In the genomic region with DNA sequence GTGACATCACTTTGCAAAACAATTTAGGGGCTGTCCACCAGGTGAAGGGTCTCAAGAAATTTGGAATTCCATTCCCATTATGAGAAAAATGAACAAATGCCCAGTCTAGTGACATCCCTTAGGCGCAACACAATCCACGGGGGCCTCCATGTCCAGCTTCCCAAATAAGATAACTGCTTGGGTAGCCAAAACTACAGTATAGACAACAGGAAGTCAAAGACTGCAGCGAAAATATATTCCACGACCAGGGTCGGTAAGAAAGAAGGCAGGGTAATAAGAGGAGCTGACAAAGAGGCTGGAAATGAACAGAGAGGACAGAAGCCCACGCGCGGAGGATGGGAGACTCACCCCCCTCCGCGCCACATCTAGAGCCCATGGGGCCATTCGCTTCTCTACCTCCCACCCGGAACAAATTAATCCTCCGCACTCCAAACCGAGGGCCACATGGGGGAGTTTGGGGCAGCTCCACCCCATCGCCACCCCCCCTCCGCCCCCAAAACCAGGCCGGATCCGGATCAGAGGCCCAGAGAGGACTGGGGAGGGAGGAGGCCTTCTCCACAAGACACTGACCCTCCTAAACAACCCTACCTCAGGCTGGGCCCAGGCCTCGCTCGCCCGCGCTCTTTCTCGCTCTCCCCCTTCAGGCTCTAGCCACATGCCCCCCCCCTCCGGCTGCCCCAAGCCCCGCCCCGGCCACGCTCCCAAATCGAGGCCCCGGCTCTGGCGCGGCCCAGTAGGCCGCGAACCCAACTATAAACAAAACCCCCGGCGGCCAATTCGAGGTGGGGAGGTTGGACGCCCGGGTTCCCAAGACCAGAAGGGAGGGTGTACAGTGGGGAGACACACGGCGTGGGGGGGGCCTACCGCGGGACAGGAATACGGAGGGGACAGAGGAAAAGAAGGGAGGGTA, we compare ENCODE assay signal across 7 mouse cellular contexts. TPM values are rescaled to one million over a fixed set of nuclear protein-coding genes. Genes with fewer than 3 reads are reported as not detected.
A peak's percentile ranks its signal among the peaks of the same experiment; 100 is the strongest.
DNase-seq lines count a peak whose midpoint lies in the region; ATAC-seq and TF ChIP-seq lines count a peak whose summit lies in the region.

4933434E20Rik (plus strand) TSS at position 196 of the 910 bp plus-strand sequence.

- POLR2A ChIA-PET in Patski (lab: Charles Lee): interaction anchor here (1.2 kb wide), 1 partner anchor 53 kb away, joined by 4 read pairs; the partner anchor contains the start of gene Hax1

- WGBS in hindbrain, embryonic 11.5 days: 1% methylated on average over 30 of the region's 43 CpGs

- H3K36me3 ChIP-seq in hindbrain, embryonic 11.5 days (ENCODE audit: control insufficient read depth, insufficient read depth, low read length): 0 out of 2 replicates have a peak, but pooled peaks cover 4% of the 10 kb centered on the region

- peak within 1 kb of the TSS; percentile 73 for H3K4me2 ChIP-seq in hindbrain, embryonic 11.5 days (replicated peaks; ENCODE audit: low read depth, low read length)

- no peak for DNase-seq in Patski (ENCODE audit: low read depth, low spot score)
- peak; percentile 41 for DNase-seq in c-Kit-positive CD71-positive TER-119-negative erythroid progenitor cells, embryonic 14.5 days (ENCODE audit: low read depth)
- DNase-seq in frontal cortex, postnatal 14 days (ENCODE audit: low spot score in 2 of 2): peak; percentile 37 to 39
- DNase-seq in hindbrain, embryonic 11.5 days (ENCODE audit: low spot score): peak; percentile 67
- peak; percentile 39 to 54 for DNase-seq in left cerebral cortex, adult 18-20 months (ENCODE audit: low spot score in 2 of 2)
- DNase-seq in lung, postnatal 4 days: peak; percentile 74
- peak; percentile 80 for DNase-seq in retina, postnatal 1 day

- H3K9ac ChIP-seq in hindbrain, embryonic 11.5 days (ENCODE audit: low read depth, low read length): peak within 1 kb of the TSS; percentile 98

- H3K4me1 ChIP-seq in hindbrain, embryonic 11.5 days (replicated peaks; ENCODE audit: control insufficient read depth, insufficient read depth, low read length): no peaks in the 10 kb centered on the region

- TF ChIP-seq CTCF in Patski (IDR thresholded peaks at IDR 0.05): no peak

- H3K9me3 ChIP-seq in hindbrain, embryonic 11.5 days (ENCODE audit: control insufficient read depth, low read length): no peaks in the 10 kb centered on the region

- peak within 1 kb of the TSS; percentile 91 for H3K4me3 ChIP-seq in hindbrain, embryonic 11.5 days (ENCODE audit: low read depth, low read length)

- in situ Hi-C loops in Patski (cut with MboI; ENCODE audit: low pct_unique_long_range_greater_than_20kb): no loop called here

- H3K27ac ChIP-seq in hindbrain, embryonic 11.5 days (ENCODE audit: low read depth, low read length): peak within 1 kb of the TSS; percentile 92

- CTCF ChIA-PET in Patski (lab: Charles Lee): interaction anchor here (1.5 kb wide), 1 partner anchor 10 kb away, joined by 4 read pairs; no protein-coding TSS in a partner anchor

- no peaks in the 10 kb centered on the region for H3K27me3 ChIP-seq in Patski
- H3K27me3 ChIP-seq in hindbrain, embryonic 11.5 days (ENCODE audit: control insufficient read depth, insufficient read depth, low read length): no peaks in the 10 kb centered on the region

- peak; percentile 29 for ATAC-seq in Patski
- peak; percentile 85 for ATAC-seq in hindbrain, embryonic 11.5 days (ENCODE audit: low FRiP score)

RNA-seq across cellular contexts. Expression of gene 4933434E20Rik, which starts in this region (rescaled TPM):
- 182 TPM for polyA plus RNA-seq in Patski (2021)
- 223 and 230 TPM in 2 replicates for polyA plus RNA-seq in hindbrain, embryonic 11.5 days (2014; fragmentation: Nextera tagmentation; extraction: Ambion mirVana)
- total RNA-seq in left cerebral cortex, adult 18-20 months (2021): 100 to 1,000 TPM; 101 to 108 TPM
